Mouse (Mus musculus) A20 (cell line): ENCODE data around the gene Glod4.

ENCODE experiments used
- DNase-seq: peaks from one replicate; pipeline ENCODE4 v3.0.0-alpha.2; 2011; ENCODE audit warnings: low read depth, low spot score

Glod4 gene

GRCm38 (mm10) chr11:76083941-76084367, 159.6 kb downstream of the Glod4 start:
- DNase-seq = peak; percentile 5

- DNase-seq = no peak
Observed at GRCm38 (mm10) chr11:76081048-76081640, 162.4 kb downstream of the Glod4 start.

- no peak for DNase-seq
Observed at GRCm38 (mm10) chr11:76080293-76080692, 163.2 kb downstream of the Glod4 start.

- DNase-seq = no peak
Observed at GRCm38 (mm10) chr11:76077341-76077740, 166.2 kb downstream of the Glod4 start.

- DNase-seq = no peak
Observed at GRCm38 (mm10) chr11:76074296-76075093, 169.0 kb downstream of the Glod4 start.
